Mouse (Mus musculus) CH12.LX (cell line): ENCODE measurements around the gene Rasl10a.

Experiments
- POLR2A ChIP-seq: IDR thresholded peaks from 2 replicates; pipeline ENCODE4 v1.6.1; 2011; ENCODE audit warnings: low read depth, mild to moderate bottlenecking, improper control_type of control experiment, low read length
- SIN3A ChIP-seq: IDR thresholded peaks from 2 replicates; pipeline ENCODE4 v1.6.1; 2012; ENCODE audit warnings: low read length, improper control_type of control experiment, inconsistent platforms

- TF ChIP-seq SIN3A (peak; percentile 70), POLR2A (peak; percentile 52)
Measured at GRCm38 (mm10) chr11:5055945-5056938, 1.7 kb upstream of the Rasl10a start.
